Mouse (Mus musculus): ENCODE measurements around the gene Sdr9c7.
A peak's percentile ranks its signal among the peaks of the same experiment; 100 is the strongest.
"Not testable (repeated sequence)": the region's sequence is repeated elsewhere in the genome, so short reads cannot be mapped to it uniquely, and the experiment has no call there.

Gene Sdr9c7

DNA sequence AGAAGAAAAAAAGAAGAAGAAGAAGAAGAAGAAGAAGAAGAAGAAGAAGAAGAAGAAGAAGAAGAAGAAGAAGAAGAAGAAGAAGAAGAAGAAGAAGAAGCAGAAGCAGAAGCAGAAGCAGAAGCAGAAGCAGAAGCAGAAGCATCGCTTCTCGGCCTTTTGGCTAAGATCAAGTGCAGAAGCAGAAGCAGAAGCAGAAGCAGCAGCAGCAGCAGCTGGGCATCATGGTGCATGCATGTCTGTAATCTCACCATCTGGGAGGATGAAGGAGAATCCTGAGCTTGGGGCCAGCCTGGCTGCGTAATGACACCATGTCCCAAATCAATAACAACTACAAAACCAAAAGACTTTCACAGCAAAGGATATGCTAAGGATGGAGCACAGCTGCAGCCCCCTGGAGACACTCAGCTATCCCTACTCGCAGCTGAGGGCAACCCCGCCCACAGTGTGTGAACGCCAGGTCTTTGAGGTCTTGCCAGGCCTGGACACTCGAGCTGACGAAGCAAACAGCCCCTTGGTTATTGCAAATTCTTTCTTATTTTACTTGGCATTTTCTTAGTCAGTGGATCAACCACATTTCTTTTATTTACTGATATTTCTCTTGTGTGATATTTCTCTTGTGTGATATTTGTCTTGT lies 34.1 kb downstream of the Sdr9c7 start:
- no peaks in the 10 kb centered on the region for H3K27me3 ChIP-seq (ENCODE audit: control insufficient read depth, insufficient read depth, low read length, poor library complexity, severe bottlenecking)
- H3K36me3 ChIP-seq (ENCODE audit: control insufficient read depth, insufficient read depth, low read length, poor library complexity, severe bottlenecking) = no peaks in the 10 kb centered on the region
- no peak for DNase-seq (ENCODE audit: low read depth, low spot score)

- DNase-seq (ENCODE audit: low read depth, low spot score) = no peak
- Histone ChIP-seq H3K36me3 (ENCODE audit: control insufficient read depth, insufficient read depth, low read length, poor library complexity, severe bottlenecking) (no peaks in the 10 kb centered on the region), H3K27me3 (ENCODE audit: control insufficient read depth, insufficient read depth, low read length, poor library complexity, severe bottlenecking) (no peaks in the 10 kb centered on the region)
Observed at GRCm38 (mm10) chr10:127936271-127936670, 38.0 kb downstream of the Sdr9c7 start.

DNA sequence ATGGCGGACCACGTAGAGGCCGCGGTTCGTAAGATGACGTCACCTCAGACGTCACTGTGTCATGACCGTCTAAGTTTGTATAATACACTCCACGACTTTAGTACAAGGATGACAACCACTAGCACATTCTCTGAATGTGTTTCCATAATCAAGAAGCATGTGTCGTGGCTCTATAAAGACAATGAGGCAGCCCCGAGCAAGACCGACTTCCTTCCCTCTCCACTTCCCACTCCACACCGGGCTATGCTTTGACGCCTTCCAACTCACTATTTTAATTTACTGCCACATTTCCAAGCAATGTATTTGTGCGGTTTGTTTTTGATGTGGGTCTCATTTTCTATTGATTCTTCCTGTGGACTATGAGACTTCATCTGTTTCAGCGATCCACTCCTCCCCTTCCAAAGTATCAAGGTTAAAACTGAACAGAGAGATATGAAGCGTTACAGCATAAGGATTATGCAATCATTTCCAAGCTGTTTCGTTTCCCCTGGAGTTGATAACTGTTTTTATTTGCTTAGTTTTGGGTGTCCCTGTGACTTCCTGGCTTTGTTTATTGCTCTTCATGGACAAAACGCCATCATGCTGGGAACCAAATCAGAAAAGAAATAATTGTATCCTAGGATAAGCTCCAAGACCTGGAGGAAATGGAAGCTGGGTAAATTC lies 38.6 kb downstream of the Sdr9c7 start:
- DNase-seq (ENCODE audit: low read depth, low spot score) = no peak
- H3K36me3 ChIP-seq (ENCODE audit: control insufficient read depth, insufficient read depth, low read length, poor library complexity, severe bottlenecking) = no peaks in the 10 kb centered on the region
- H3K27me3 ChIP-seq (ENCODE audit: control insufficient read depth, insufficient read depth, low read length, poor library complexity, severe bottlenecking) = no peaks in the 10 kb centered on the region

GRCm38 (mm10) chr10:127937428-127938010 lies 39.2 kb downstream of the Sdr9c7 start:
- H3K27me3 ChIP-seq (ENCODE audit: control insufficient read depth, insufficient read depth, low read length, poor library complexity, severe bottlenecking) = no peaks in the 10 kb centered on the region
- no peaks in the 10 kb centered on the region for H3K36me3 ChIP-seq (ENCODE audit: control insufficient read depth, insufficient read depth, low read length, poor library complexity, severe bottlenecking)
- DNase-seq (ENCODE audit: low read depth, low spot score) = peak; percentile 63

- not testable (repeated sequence) for DNase-seq (ENCODE audit: low read depth, low spot score)
Observed at GRCm38 (mm10) chr10:127939667-127940066, 41.3 kb downstream of the Sdr9c7 start.

DNA sequence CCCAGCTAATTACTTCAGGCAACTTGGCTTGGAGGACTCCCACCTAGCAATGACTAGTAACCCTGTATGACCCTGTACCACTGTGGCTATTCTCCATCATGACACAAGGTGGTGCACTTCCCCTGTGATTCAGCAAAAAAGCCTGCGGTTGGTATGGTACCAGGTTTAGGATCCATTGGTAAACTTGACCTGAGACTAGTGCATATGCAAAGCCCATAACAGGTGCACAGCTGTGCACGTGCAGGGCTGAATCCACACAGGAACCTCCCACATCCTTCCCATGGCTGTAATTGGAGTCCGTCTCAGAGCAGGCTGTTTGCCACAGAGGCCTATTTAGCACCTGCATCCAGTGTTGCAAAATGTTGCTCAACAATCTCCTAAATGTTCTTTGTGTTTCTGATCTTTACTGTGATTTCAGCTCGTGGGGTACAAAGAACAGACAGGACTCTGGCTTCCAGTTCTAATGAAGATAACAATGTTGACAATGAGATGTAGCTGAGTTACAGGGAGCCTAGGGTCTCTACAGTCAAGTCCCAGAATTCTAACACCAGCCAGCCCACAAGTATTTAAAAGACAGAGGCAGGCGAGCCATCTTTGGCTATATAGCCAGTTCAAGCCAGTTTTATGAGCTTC lies 47.2 kb downstream of the Sdr9c7 start:
- peak; percentile 68 for DNase-seq (ENCODE audit: low read depth, low spot score)
- Histone ChIP-seq H3K27me3 (ENCODE audit: control insufficient read depth, insufficient read depth, low read length, poor library complexity, severe bottlenecking) (no peaks in the 10 kb centered on the region), H3K36me3 (ENCODE audit: control insufficient read depth, insufficient read depth, low read length, poor library complexity, severe bottlenecking) (no peaks in the 10 kb centered on the region)

More at GRCm38 (mm10) chr10:127939667-127940066, 41.3 kb downstream of the Sdr9c7 start:
- not testable (repeated sequence) for H3K36me3 ChIP-seq (ENCODE audit: control insufficient read depth, insufficient read depth, low read length, poor library complexity, severe bottlenecking); H3K27me3 ChIP-seq (ENCODE audit: control insufficient read depth, insufficient read depth, low read length, poor library complexity, severe bottlenecking)

DNA sequence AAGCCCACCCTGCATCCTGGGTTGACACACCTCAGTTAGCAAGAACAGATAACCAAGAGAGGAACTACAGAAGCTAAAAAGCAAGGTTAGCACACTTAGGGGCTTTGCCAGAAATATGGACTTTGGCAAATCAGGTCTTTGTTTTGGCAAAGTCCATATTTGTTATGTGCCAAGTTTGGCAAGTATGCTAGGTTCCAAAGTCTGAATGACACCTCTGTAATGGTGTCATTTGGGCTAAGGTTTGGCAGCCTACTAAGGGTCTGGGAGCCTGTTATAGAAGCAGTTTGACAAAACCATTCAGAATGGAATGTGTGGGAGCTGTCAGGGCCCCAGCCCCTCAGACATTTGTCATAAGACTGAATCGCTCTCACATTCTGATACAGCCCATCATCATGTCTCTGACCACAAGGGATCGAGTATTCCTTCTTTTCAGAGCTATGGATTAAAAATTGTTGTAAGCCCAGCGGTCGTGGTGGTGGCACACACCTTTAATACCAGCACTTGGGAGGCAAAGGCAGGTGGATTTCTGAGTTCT lies 51.3 kb downstream of the Sdr9c7 start:
- Histone ChIP-seq H3K36me3 (ENCODE audit: control insufficient read depth, insufficient read depth, low read length, poor library complexity, severe bottlenecking) (no peaks in the 10 kb centered on the region), H3K27me3 (ENCODE audit: control insufficient read depth, insufficient read depth, low read length, poor library complexity, severe bottlenecking) (no peaks in the 10 kb centered on the region)
- no peak for DNase-seq (ENCODE audit: low read depth, low spot score)

DNA sequence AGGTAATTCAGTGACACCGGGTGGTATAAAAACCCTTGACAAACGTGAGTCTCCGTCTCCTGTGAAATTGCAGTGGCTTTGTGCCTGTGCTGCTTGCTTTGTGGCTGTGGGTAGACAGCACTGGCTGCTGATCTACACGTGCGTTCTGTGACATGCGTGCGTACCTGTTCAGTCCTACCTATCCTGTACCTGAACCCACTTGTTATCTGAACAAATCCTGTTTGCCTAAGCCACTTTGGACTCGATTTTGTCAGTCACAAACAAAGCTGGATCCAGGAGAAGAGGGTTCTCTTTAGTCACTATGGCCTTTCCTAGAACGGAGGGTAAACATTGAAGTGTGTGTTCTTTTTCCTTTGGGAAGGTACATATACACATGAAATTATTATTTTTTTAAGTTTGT lies 53.1 kb downstream of the Sdr9c7 start:
- Histone ChIP-seq H3K36me3 (ENCODE audit: control insufficient read depth, insufficient read depth, low read length, poor library complexity, severe bottlenecking) (no peaks in the 10 kb centered on the region), H3K27me3 (ENCODE audit: control insufficient read depth, insufficient read depth, low read length, poor library complexity, severe bottlenecking) (no peaks in the 10 kb centered on the region)

DNA sequence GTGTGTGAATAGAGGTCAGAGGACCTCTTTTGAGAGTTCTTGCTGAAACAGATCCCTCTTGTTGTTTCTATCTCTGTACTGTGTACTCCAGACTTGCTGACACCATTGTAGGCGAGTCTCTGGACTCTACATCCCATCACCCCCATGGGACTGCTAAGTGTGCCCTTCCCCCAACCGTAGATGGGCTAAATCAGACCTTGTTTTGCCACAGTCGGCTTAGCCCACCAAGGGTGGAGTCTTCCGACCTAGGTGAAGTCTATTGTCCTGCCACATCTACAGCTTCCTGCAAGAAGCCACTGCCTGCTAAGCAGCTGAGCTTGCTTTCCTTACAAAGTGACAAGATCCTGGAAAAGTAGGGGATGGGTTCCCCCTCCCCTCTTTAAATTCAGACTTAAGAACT lies 53.5 kb downstream of the Sdr9c7 start:
- no peaks in the 10 kb centered on the region for H3K36me3 ChIP-seq (ENCODE audit: control insufficient read depth, insufficient read depth, low read length, poor library complexity, severe bottlenecking)
- DNase-seq (ENCODE audit: low read depth, low spot score) = no peak
- no peaks in the 10 kb centered on the region for H3K27me3 ChIP-seq (ENCODE audit: control insufficient read depth, insufficient read depth, low read length, poor library complexity, severe bottlenecking)

More for the DNA sequence above, 53.1 kb downstream of the Sdr9c7 start:
- DNase-seq (ENCODE audit: low read depth, low spot score) = no peak

DNA sequence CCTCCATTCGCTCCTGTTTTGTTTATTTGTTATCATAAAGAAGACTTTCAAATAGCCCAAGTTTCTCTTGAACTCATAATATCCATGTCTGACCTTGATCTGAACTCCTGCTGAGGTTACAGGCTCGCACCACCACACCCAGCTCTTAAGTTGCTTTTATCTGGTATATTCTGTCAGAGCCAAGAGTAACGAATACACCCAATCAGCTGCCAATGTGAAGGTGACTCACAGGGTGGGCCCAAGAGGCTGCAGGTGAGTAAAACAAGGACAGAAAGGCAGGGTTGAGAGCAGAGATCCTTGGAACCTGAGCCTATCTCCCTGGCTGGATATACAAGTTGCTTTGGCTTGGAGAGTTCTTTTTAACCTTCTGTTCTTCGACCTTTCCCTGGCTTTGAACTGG lies 56.7 kb downstream of the Sdr9c7 start:
- H3K27me3 ChIP-seq (ENCODE audit: control insufficient read depth, insufficient read depth, low read length, poor library complexity, severe bottlenecking) = no peaks in the 10 kb centered on the region
- DNase-seq (ENCODE audit: low read depth, low spot score) = no peak
- H3K36me3 ChIP-seq (ENCODE audit: control insufficient read depth, insufficient read depth, low read length, poor library complexity, severe bottlenecking) = no peaks in the 10 kb centered on the region

DNA sequence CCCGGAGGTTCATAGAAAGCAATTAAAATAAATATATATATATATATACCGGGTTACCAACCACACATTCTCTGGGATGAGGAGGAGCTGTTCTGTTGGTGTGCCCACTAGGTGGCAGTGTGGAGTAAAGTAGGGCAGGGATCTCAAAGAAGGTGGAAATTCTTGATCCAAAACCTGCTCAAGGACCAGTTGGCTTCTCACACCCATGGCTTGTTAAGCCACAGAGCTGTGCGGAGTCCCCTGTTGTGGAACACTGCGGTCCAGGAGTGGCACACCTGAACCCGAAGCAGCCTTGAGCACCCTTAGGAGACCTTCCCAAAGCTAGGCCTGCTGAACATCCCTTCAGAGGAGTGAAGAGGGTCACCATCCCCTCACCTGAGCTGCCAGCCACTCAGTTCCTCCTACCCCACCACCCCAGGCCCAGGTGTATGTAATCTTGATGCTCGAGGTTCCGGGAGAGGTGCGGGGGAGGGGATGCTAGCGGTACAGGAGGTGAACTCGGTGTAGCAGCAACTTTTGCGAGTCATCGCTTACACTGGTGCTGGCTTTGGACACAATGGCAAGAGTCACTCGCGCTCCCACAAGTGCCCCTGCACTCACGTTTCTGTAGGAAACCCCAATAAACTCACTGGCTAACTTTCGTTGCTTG lies 58.0 kb downstream of the Sdr9c7 start:
- DNase-seq (ENCODE audit: low read depth, low spot score) = peak; percentile 75
- Histone ChIP-seq H3K27me3 (ENCODE audit: control insufficient read depth, insufficient read depth, low read length, poor library complexity, severe bottlenecking) (no peaks in the 10 kb centered on the region), H3K36me3 (ENCODE audit: control insufficient read depth, insufficient read depth, low read length, poor library complexity, severe bottlenecking) (no peaks in the 10 kb centered on the region)

- H3K27me3 ChIP-seq (ENCODE audit: control insufficient read depth, insufficient read depth, low read length, poor library complexity, severe bottlenecking) = no peaks in the 10 kb centered on the region
- H3K36me3 ChIP-seq (ENCODE audit: control insufficient read depth, insufficient read depth, low read length, poor library complexity, severe bottlenecking) = no peaks in the 10 kb centered on the region
- no peak for DNase-seq (ENCODE audit: low read depth, low spot score)
Observed at GRCm38 (mm10) chr10:127959161-127959679, 60.9 kb downstream of the Sdr9c7 start.
